Mouse (Mus musculus) heart, postnatal 25 days (tissue): ENCODE measurements around the gene 4930430A15Rik. TPM values are rescaled to one million over a fixed set of nuclear protein-coding genes. Genes with fewer than 3 reads are reported as not detected.

ENCODE experiments used
- DNase-seq: peaks from one replicate; pipeline ENCODE4 v3.0.0; 2022; ENCODE audit warnings: low spot score
- intact Hi-C: fragments of 180-260 bp; cut with DNase I; formaldehyde crosslinking; loops from one replicate; pipeline ENCODE4 v1.15.1; 2025
- total RNA-seq, 2 experiments: library from RNA; stranded (reverse); gene quantifications; 2 replicates each; pipeline ENCODE4 v1.2.3; 2021

Gene 4930430A15Rik
- total RNA-seq: not detected

- no peak for DNase-seq
- intact Hi-C loops: no loop called here
Observed at GRCm38 (mm10) chr2:111229502-111229901, at the start of gene 4930430A15Rik. TSS of gene 4930430A15Rik (minus strand) at chr2:111229602.

DNA sequence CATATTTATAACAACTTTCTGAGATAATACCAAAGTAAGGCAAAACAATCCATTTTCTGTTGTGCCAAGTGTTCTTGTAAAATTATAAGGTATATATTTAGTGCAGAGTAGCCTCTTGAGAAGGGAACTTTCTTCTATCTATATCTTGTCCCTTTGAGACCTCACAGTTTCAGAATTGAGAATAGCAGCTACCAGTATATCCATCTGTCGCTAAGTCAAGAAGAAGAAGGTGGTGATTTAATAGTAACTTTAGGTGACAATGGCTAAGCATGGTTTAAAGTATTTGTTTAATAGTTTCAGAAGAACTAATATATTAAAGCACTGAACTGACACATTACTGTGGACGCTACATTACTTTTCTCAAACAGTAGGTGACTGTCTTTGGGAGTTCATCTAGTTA lies 44.6 kb upstream of the 4930430A15Rik start, which contains the start of gene Olfr1277:
Gene Olfr1277, minus strand, starts transcription at position 101 of the 400 bp plus-strand sequence.
- DNase-seq: no peak

DNA sequence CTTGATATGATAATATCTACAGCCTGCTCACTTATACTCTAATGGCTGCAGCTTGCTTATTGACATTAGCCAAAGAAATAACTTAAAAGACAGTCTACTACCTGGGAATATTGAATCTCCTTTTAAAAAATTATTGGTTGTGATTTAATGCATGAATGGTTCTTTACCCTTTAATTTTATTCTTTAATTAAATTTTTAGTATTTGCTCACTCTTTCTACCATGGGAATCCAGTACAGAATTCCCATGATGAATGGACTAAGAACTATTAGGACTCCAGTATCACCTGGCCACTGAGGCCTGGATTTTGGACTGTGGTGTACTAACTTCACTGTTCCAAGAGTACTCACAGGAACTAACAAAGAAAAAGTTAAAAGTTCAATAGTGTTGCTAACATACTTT lies 24.8 kb upstream of the 4930430A15Rik start, which contains the start of gene Olfr1276:
Gene Olfr1276, plus strand, starts transcription at position 301 of the 400 bp plus-strand sequence.
- intact Hi-C loops: no loop called here
- DNase-seq: no peak

More for the DNA sequence above, 44.6 kb upstream of the 4930430A15Rik start, which contains the start of gene Olfr1277:
- intact Hi-C loops: no loop called here

DNA sequence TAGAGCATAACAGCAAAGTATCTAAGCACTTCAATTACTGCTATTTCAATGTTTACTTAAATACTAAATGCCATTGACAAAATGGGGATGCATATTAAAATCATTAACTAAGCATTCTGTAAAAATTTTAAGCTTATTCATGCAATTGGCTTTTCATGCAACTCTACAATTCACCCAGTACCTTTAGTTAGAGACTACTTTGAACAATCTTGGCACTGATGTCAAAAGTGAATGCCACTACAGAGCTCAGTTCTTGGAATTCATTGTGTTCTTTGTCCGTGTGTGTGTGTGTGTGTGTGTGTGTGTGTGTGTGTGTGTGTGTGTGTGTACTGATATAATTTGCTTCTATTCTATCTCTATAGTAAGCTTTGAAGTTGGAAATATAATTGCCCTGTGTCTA lies 5.8 kb upstream of the 4930430A15Rik start, which contains the start of gene Olfr1275:
Gene Olfr1275, minus strand, starts transcription at position 101 of the 400 bp plus-strand sequence.
- DNase-seq: no peak
- intact Hi-C loops: no loop called here

DNA sequence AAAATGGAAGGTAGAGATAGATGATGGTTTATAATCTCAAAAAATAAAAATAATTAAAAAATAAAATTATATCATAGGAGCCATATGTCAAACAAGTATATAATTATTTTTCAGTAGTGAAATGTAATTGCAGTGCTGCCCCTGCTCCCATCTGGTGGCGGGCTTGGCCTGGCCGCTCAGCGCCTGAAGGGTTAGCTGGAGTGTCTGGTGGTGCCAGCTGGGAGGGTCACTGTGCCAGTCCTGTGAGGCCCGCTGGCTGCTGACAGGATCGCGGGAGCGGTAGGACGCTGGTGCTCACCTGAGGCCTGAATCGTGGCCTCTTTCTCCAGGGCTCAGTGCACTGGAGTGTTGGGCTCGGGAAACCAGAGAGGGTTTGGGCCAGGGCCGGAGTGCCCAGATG lies 47.3 kb downstream of the 4930430A15Rik start:
- intact Hi-C loops: no loop called here

GRCm38 (mm10) chr2:111152836-111153235 lies 76.6 kb downstream of the 4930430A15Rik start, which contains the start of gene Gm15130:
TSS of gene Gm15130 (minus strand) at chr2:111152936.
- no peak for DNase-seq
- intact Hi-C loops: no loop called here

More for the DNA sequence above, 47.3 kb downstream of the 4930430A15Rik start:
- no peak for DNase-seq

DNA sequence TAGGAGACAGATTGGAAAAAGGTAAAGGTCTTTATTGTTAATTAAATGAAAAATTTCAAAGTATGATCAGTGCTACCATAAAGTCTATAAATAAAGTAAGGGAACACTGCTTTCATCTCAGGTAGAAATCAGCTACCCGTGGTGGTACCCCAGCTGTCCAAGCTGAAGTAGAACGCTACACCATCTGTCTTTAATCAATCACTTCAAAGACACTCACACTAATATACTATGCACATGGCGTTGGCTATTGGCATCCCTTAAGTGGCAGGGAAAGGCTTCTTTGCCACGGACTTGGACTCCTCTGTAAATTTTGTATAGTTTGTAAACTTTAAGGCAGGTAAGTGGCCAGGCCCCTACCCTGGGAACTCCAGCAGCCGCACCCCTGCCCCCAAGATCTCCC lies 93.7 kb downstream of the 4930430A15Rik start:
- intact Hi-C loops: no loop called here

More for the DNA sequence above, 93.7 kb downstream of the 4930430A15Rik start:
- no peak for DNase-seq

Other genes with a start within 250 kb of the 4930430A15Rik start
- gene Gm13941, start 123.6 kb downstream of the 4930430A15Rik start, total RNA-seq: not detected
- gene Gm15130, start 76.7 kb downstream of the 4930430A15Rik start, total RNA-seq: not detected
- gene Olfr1275, start 5.7 kb upstream of the 4930430A15Rik start, total RNA-seq: not detected
- gene Olfr1276, start 24.9 kb upstream of the 4930430A15Rik start, total RNA-seq: not detected
- gene Olfr1277, start 44.5 kb upstream of the 4930430A15Rik start, total RNA-seq: not detected
- gene Olfr1278, start 60.5 kb upstream of the 4930430A15Rik start, total RNA-seq: not detected
- gene Olfr1279, start 71.0 kb upstream of the 4930430A15Rik start, total RNA-seq: not detected
- gene Olfr1280, start 84.4 kb upstream of the 4930430A15Rik start, total RNA-seq: not detected
- gene Olfr1281, start 96.9 kb upstream of the 4930430A15Rik start, total RNA-seq: not detected
- not detected for gene Olfr1282, start 106.5 kb upstream of the 4930430A15Rik start, total RNA-seq
- not detected for gene Olfr1283, start 137.2 kb upstream of the 4930430A15Rik start, total RNA-seq
- not detected for gene Olfr1284, start 145.9 kb upstream of the 4930430A15Rik start, total RNA-seq
- not detected for gene Olfr1286, start 193.5 kb upstream of the 4930430A15Rik start, total RNA-seq
- not detected for gene Olfr1287, start 219.5 kb upstream of the 4930430A15Rik start, total RNA-seq
- gene Olfr1288, start 244.5 kb upstream of the 4930430A15Rik start, total RNA-seq: not detected